Mouse (Mus musculus) left cerebral cortex, adult 2 months (tissue): ENCODE results near the gene Tdrd7. TPM values are rescaled to one million over a fixed set of nuclear protein-coding genes. Genes with fewer than 3 reads are reported as not detected.

ENCODE experiments used
- DNase-seq, 2 experiments: peaks; one replicate each; pipeline ENCODE4 v3.0.0; 2021 to 2022; ENCODE audit warnings: low spot score in 2 of 2, mixed read lengths in 1 of 2; ENCODE audit errors: extremely low spot score in 1 of 2
- H3K27ac ChIP-seq: fragments of 200-600 bp; 2 replicates; pipeline ENCODE4 v1.8.1; 2022
- H3K4me3 ChIP-seq: fragments of 200-600 bp; 2 replicates; pipeline ENCODE4 v1.8.1; 2022
- CTCF ChIP-seq: fragments of 200-600 bp; IDR thresholded peaks from 2 replicates; pipeline ENCODE4 v1.8.1; 2022; ENCODE audit warnings: antibody characterized with exemption, mild to moderate bottlenecking, moderate library complexity
- intact Hi-C: fragments of 180-260 bp; cut with DNase I; formaldehyde crosslinking; loops from one replicate; pipeline ENCODE4 v1.15.1; 2025
- total RNA-seq, 2 experiments: library from RNA; stranded (reverse); gene quantifications; 2 replicates each; pipeline ENCODE4 v1.2.3; 2021

Tdrd7 gene
- total RNA-seq, 2 experiments from 2014 or later, result 26.5 to 31.5 TPM

DNA sequence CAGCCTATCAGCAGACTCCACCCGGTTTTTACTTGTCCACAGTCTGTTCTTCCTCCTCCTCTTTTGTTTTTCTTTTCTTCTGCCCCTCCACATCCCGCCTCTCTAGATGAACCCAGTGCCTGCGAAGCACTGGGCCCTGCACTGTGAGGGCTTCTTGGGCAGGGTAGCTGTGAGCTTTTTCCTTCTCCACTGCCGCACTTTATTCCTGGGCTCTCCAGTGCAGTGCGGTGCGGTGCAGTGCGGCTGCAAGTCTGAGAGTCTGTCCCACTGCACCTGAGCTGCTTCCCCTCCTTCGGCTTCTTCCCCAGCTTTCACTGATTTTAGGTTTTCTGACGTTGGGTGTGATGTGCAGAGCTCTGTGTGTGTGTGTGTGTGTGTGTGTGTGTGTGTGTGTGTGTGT lies 67.3 kb downstream of the Tdrd7 start:
- intact Hi-C loops, result no loop called here
- no peak for DNase-seq
- H3K4me3 ChIP-seq, result no peak overlapping the region
- TF ChIP-seq CTCF, result no peak
- no peak overlapping the region for H3K27ac ChIP-seq

DNA sequence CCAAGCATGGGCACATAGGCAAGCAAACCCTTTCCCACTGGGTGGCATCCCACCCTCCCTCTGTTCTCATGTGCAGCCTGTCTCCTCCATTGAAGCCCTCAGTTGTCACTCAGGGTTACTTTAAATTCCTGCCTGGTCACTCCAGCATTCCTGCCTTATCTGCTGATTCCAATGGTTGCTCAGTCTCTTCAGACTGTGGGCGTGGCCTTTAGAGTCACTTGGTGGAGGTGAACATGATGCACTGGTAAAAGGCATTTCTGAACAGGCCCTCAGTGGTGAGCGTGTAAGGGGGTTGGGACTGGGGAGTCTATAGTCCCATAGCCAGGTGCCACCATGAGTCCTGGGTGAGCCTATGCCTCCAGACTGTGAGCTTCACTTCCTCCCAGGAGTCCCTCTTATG lies 68.1 kb downstream of the Tdrd7 start:
- no peak for TF ChIP-seq CTCF
- no peak for DNase-seq
- Histone ChIP-seq H3K4me3 (no peak overlapping the region), H3K27ac (no peak overlapping the region)
- intact Hi-C loops, result no loop called here

DNA sequence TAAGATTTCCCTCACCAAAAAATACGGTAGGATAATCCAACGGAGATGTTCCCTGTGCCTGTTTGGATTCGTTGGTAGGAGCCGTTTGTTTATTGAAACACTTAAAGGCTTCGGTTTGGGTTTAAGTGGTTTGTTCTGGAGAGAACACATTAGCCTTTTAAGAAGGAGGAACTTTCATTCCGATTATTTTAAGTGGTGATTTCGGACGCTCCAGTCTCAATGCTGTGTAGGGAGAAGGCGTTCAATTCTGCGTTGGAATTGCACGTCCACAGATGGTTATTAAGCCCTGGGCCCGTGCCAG lies 73.4 kb downstream of the Tdrd7 start:
- Histone ChIP-seq H3K4me3 (peak overlapping the region; percentile 74), H3K27ac (peak overlapping the region; percentile 95)
- TF ChIP-seq CTCF, result no peak
- intact Hi-C loops, result loop anchor here (2.0 kb wide), 1 partner anchor 54 kb away; no protein-coding TSS in a partner anchor
- no peak for DNase-seq

DNA sequence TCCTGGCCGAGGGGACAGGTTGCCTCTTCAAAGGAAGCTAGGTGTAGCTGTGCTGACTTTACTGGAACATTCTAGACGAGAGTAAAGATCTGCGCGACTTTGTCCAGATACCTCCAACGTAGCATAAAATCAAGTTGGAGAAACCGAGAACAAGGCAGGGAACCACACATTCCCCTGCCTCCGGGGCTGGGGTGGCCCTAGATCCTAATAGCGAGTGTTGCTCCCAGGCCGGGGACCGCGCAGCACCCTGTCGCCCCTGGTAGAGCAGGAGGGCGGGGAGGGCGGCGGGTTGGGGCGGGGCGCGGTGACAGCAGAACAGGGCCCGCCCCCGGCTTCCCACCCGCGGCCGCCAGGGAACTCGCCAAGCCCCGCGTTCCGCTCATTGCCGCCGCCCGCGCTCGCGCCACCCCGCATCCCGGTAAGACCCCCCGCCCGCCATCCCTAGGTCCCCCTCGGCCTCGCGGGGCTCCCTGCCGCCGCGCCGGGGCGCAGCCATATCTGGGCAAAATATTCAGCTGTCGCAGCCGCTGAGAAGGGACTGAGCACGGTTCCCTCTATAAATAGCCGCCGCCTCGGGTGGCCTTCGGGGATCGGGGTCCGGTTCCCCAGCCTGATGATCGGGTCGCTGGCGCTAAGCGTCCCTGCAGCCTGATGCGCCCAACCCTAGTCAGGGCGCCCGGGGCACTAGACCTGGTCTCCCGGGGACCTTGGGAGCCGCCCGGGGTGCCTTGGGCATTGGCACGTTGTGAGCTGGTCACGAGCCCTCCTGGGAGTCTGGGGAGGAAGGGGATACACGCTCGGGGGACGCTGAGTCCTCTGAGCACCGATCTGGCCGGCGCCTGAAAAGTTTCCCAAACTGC lies 74.0 kb downstream of the Tdrd7 start, which contains the start of gene Tmod1:
Gene Tmod1 (plus strand): TSS at position 44 of the 860 bp plus-strand sequence.
- peak; percentile 70 to 73 for DNase-seq
- peak; percentile 37 for TF ChIP-seq CTCF
- Histone ChIP-seq H3K27ac (peak within 1 kb of the TSS; percentile 95), H3K4me3 (peak within 1 kb of the TSS; percentile 74)
- intact Hi-C loops, result loop anchor here (2.0 kb wide), 1 partner anchor 54 kb away; no protein-coding TSS in a partner anchor

DNA sequence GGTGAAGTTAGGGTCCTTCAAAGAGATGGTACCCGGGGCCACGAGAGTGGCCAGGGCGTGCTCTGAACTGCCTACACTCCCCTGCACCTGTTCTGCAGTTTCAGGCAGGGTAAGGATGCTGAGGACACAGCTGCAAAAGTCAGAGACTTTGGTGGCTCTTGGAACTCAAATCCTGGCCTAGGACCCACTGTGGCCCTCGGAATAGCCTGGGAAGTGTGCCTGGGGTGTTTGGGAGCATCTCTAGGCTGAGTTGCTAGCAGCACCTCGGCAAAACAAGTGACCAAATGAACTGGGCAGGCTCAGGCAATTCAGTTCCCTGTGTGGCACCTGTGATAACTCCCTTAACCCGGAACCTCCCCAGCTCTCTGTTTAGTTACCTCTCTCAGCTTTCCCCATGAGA lies 74.8 kb downstream of the Tdrd7 start:
- H3K4me3 ChIP-seq, result peak overlapping the region; percentile 74
- no peak for TF ChIP-seq CTCF
- peak overlapping the region; percentile 95 for H3K27ac ChIP-seq

DNA sequence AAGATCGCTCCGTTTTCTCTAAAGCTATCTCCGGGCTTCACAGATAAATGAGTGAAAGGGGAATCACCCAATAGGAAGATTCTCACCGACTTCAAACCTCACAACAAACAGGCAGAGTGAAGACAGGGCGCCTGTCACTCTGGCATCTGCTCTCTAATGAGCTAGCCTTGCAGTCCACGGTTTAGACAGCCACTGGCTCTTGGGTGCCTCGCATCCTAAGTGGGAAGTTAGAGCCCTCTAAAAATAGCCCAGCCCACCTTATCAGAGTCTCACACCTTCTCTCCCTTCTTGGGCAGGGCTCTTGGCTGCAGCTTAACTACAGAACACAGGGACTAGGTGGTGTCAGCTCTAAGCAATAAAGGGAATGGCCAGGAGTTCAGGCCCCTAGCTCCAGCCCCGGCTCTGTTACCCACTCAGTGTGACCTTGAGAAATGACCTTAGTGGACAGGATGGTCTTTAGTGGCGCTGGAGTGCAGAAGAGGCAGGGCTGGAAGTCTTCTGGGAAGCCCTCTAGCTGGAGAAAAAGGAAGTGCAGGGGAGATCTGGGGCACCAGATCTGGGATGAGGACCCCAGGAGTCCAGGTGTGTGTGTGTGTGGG lies 75.6 kb downstream of the Tdrd7 start:
- Histone ChIP-seq H3K4me3 (peak overlapping the region; percentile 74), H3K27ac (peak overlapping the region; percentile 95)
- peak; percentile 64 for TF ChIP-seq CTCF
- intact Hi-C loops, result loop anchor here (5.0 kb wide), 1 partner anchor 87 kb away; no protein-coding TSS in a partner anchor
- no peak for DNase-seq

More for the DNA sequence above, 74.8 kb downstream of the Tdrd7 start:
- no peak for DNase-seq
- intact Hi-C loops, result loop anchor here (2.0 to 5.0 kb wide), 2 partner anchors 53 to 87 kb away; no protein-coding TSS in a partner anchor

DNA sequence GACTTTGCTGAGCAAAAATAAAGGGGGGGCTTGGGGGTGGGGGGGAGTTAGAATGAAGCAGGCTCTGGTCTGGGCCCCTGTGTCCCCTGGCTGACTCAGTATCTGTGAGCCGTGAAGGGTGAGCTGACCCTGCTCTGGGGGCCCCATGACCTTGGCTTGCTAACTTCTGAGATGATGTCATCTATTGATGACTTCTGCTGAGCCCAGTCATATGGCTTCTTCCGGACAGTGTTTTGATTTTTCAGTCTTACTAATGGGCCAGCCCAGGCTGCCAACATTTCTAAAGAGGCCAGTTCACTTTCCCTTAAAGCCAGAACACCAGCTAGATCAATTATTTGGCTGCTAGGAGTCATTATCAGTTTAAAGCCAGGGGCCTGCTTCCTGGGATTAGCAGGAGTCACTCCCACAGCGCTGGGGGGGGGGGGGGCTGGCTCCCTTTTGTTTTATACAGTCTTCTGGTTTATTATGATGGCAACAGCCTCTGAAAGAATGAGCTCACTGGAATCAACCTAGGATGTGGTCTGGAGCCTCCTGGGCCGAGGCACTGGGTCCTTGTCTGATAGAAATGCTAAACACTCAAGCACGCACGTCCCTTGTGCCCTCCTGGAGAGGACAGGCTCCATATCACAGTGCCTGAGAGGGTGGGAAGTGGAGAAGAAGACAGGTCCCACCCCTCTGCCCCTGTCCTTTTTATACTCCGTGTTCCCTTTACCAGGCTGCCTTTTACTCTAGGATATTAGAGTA lies 76.8 kb downstream of the Tdrd7 start:
- TF ChIP-seq CTCF, result no peak
- DNase-seq, result no peak
- H3K4me3 ChIP-seq, result no peak overlapping the region
- H3K27ac ChIP-seq, result no peak overlapping the region; the same call in 1 of the 2 replicates
- intact Hi-C loops, result loop anchor here (5.0 kb wide), 1 partner anchor 85 kb away; no protein-coding TSS in a partner anchor

DNA sequence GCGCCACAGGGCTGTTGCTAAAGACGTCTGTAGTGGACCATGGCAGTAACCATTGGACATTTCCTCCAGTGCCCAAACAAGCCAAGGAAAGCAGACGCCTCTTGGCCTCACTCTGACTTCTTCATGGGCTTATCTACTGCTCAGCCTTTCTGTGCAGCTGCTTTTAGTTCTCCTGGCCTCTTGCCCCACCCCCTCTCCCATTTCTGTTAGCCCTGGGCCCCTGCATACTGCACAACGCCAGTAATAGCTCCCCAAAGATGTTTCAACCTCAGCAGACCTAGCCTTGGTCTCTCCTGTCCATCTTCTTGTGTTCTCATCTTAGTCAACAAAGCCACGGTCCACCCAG lies 77.3 kb downstream of the Tdrd7 start:
- DNase-seq, result no peak
- H3K27ac ChIP-seq, result no peak overlapping the region
- TF ChIP-seq CTCF, result no peak
- H3K4me3 ChIP-seq, result no peak overlapping the region
- intact Hi-C loops, result loop anchor here (5.0 kb wide), 1 partner anchor 85 kb away; no protein-coding TSS in a partner anchor

DNA sequence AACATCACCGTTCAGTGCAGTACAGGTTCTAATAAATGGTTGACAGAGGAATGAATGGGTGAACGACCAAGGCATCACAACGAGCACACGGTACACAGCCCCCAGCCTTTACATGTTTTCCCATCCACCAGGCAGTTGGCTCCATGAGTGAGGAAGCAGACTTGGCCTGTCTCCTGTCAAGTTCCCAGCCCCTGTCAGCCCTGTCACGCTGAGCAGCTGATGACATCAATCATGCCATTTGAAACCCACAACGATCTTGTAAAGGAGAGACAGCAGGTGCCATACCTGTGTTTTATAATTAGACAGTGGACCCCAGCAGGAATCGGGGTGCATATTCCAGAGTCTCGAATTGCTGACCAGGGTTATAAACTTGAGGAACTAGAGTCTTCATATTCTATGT lies 78.2 kb downstream of the Tdrd7 start:
- no peak for DNase-seq
- no peak for TF ChIP-seq CTCF
- H3K27ac ChIP-seq, result no peak overlapping the region
- H3K4me3 ChIP-seq, result no peak overlapping the region
- intact Hi-C loops, result loop anchor here (5.0 kb wide), 1 partner anchor 84 kb away; no protein-coding TSS in a partner anchor

DNA sequence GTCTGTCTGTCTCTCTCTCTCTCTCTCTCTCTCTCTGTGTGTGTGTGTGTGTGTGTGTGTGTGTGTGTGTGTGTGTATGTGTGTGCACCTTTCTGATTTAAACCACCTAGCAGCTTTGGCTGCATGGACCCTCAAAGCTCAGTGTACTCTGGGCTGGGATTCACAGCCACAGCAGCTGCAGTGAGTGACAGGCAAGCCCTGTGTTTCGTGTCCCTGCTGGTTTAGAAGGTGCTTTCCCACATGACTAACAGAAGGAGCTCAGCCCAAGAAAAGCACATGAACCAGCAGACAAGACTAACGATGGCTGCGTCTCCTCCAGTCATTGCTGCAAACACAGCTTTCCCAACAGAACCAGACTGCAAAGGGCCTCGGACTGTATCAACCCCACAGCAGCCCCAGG lies 82.8 kb downstream of the Tdrd7 start:
- Histone ChIP-seq H3K27ac (no peak overlapping the region), H3K4me3 (no peak overlapping the region)
- TF ChIP-seq CTCF, result no peak
- intact Hi-C loops, result no loop called here
- DNase-seq, result no peak

DNA sequence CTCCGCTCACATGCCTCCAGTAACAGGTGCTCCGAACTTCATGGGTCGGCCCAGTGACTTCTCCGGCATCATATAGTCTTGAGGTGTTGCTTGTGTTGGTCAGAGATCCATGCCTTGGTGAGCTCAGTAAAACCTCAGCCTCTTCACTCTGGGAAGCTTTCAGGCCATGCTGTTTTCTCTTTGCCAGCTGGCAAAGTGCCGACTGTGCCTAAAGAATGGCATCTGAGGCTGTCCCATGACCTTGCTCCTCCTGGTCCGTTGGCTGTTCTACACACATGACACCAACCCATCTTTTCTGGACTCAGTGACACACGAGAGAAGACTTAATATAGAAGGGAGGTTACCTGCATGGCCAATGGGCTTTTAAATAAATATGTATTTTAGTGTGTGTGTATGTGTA lies 83.3 kb downstream of the Tdrd7 start:
- Histone ChIP-seq H3K4me3 (no peak overlapping the region), H3K27ac (no peak overlapping the region)
- no peak for DNase-seq
- TF ChIP-seq CTCF, result no peak
- intact Hi-C loops, result no loop called here
